Mouse (Mus musculus): Measurements from ENCODE around the gene Pax6. TPM values are rescaled to one million over a fixed set of nuclear protein-coding genes. Genes with fewer than 3 reads are reported as not detected.

The Pax6 gene
- polyA plus RNA-seq, 1 experiment = not detected

- no peaks in the 10 kb centered on the region for H3K4me1 ChIP-seq (ENCODE audit: control insufficient read depth, insufficient read depth, low read length)
- no peak overlapping the region for H3K4me3 ChIP-seq (ENCODE audit: insufficient read depth, low read length)
- TF ChIP-seq CTCF (IDR thresholded peaks at IDR 0.05; ENCODE audit: low read depth, low read length) (no peak), POLR2A (IDR thresholded peaks at IDR 0.05; ENCODE audit: borderline replicate concordance, low read depth, low read length) (no peak)
- H3K27ac ChIP-seq (ENCODE audit: insufficient read depth, low read depth, low read length) = no peak overlapping the region
Observed at GRCm38 (mm10) chr2:105710511-105710910, 41.8 kb downstream of the Pax6 start.

DNA sequence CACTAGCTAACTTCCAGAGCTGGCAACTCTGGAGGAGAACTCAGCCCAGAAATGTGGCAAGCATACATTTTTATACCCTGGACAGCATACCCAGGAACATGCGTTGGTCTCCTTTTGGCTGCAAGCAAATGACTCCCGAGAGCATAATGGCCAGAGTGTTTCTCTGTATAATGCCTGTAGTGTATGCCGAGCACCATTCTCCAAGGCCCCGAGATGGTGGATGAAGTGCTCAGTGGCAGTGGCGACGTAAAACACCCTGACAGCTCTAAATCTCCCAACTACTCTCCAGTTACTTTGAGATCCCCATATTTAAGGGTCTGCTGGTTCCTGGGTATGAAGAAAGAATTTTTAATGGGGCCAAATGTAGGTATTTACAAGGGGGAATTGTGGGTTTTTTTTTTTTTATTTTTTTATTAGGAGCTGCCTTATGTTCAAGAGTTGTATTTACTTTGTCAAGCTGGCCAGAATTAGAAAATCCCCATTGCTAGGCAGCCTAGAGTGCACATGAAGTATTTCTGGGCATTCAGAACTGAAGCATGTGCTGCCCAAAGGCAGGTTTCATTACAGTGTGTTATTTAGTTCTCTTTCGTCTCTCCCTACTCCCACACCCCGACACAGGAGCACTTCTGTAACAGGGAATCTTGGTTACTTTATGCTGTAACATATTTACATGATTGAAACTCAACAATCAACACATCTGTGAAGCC lies 46.9 kb downstream of the Pax6 start:
- no peak overlapping the region for H3K27ac ChIP-seq (ENCODE audit: insufficient read depth, low read depth, low read length)
- no peak overlapping the region for H3K4me3 ChIP-seq (ENCODE audit: insufficient read depth, low read length)
- H3K4me1 ChIP-seq (ENCODE audit: control insufficient read depth, insufficient read depth, low read length) = peaks cover 4% of the 10 kb centered on the region
- no peak for TF ChIP-seq POLR2A (IDR thresholded peaks at IDR 0.05; ENCODE audit: borderline replicate concordance, low read depth, low read length)
- no peak for TF ChIP-seq CTCF (IDR thresholded peaks at IDR 0.05; ENCODE audit: low read depth, low read length)

DNA sequence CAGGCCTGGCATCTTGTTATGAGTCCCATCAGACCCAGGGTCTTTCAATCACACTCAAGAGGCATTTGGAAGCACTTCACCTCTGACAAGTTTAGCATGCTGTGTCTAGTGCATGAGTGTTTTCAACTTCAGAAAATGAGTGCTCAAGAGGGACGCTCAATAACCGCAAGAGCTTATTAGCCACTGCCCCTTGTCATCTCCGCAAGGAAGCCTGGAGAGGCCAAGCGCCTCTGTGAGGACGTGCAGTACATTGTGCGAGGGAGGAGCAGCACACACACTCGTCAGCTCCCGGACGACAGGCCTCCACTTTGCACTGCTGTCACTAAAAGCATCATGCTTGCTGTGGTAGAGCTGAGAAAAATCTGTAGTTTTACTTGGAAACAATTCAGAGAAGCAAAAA lies 58.0 kb downstream of the Pax6 start:
- Histone ChIP-seq H3K4me1 (ENCODE audit: control insufficient read depth, insufficient read depth, low read length) (0 out of 2 replicates have a peak, but pooled peaks cover 2% of the 10 kb centered on the region), H3K4me3 (ENCODE audit: insufficient read depth, low read length) (no peak overlapping the region), H3K27ac (ENCODE audit: insufficient read depth, low read depth, low read length) (no peak overlapping the region)
- TF ChIP-seq CTCF (IDR thresholded peaks at IDR 0.05; ENCODE audit: low read depth, low read length) = no peak

DNA sequence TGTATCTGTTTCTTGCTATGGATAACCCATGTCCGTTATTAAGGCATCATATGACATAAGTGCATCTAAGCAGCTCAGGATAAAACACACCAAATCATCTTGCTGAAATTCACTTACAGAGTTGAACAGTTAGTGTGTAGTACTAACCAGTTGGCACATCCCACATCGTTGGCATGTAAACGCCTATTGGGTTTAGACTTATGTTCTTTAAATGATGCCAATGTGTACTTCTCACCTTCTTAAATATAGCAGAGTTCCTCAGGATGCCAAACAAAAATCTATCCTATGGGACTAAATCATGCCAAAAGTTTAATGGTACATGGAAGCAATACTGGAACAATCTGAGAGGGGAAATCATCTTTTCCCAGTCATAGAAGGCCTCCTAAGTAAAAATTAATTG lies 62.0 kb downstream of the Pax6 start:
- H3K4me1 ChIP-seq (ENCODE audit: control insufficient read depth, insufficient read depth, low read length) = no peaks in the 10 kb centered on the region
- no peak overlapping the region for H3K4me3 ChIP-seq (ENCODE audit: insufficient read depth, low read length)
- no peak overlapping the region for H3K27ac ChIP-seq (ENCODE audit: insufficient read depth, low read depth, low read length)
- TF ChIP-seq CTCF (IDR thresholded peaks at IDR 0.05; ENCODE audit: low read depth, low read length) (no peak), POLR2A (IDR thresholded peaks at IDR 0.05; ENCODE audit: borderline replicate concordance, low read depth, low read length) (no peak)

DNA sequence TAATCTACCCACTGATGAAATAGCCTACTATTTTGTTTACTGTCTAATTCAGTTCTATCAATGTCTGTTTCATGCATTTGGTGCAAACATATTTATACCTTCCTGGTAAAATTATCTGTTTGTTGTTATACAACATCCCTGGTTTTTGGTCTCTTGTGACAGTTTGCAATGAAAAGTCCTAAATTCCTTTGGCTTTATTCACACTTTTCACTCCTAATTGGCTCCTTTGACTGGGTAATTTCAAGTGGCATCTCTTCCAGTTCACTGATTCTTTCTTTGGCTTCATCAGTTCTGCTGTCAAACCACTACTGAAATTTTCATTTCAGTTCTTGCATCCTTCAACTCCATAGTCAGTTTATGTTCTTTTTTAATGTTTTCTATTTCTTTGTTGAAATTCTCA lies 67.5 kb downstream of the Pax6 start:
- no peak overlapping the region for H3K4me3 ChIP-seq (ENCODE audit: insufficient read depth, low read length)
- no peak for TF ChIP-seq CTCF (IDR thresholded peaks at IDR 0.05; ENCODE audit: low read depth, low read length)
- no peak for TF ChIP-seq POLR2A (IDR thresholded peaks at IDR 0.05; ENCODE audit: borderline replicate concordance, low read depth, low read length)
- H3K4me1 ChIP-seq (ENCODE audit: control insufficient read depth, insufficient read depth, low read length) = no peaks in the 10 kb centered on the region
- no peak overlapping the region for H3K27ac ChIP-seq (ENCODE audit: insufficient read depth, low read depth, low read length)

- no peak overlapping the region for H3K4me3 ChIP-seq (ENCODE audit: insufficient read depth, low read length)
- TF ChIP-seq POLR2A (IDR thresholded peaks at IDR 0.05; ENCODE audit: borderline replicate concordance, low read depth, low read length) (no peak), CTCF (IDR thresholded peaks at IDR 0.05; ENCODE audit: low read depth, low read length) (no peak)
- H3K27ac ChIP-seq (ENCODE audit: insufficient read depth, low read depth, low read length) = no peak overlapping the region
- peaks cover 3% of the 10 kb centered on the region; the same call in 1 of the 2 replicates for H3K4me1 ChIP-seq (ENCODE audit: control insufficient read depth, insufficient read depth, low read length)
Observed at GRCm38 (mm10) chr2:105746896-105747295, 78.2 kb downstream of the Pax6 start.

Other genes with a start within 250 kb of the Pax6 start
- 5.2 and 7.4 TPM in 2 replicates for gene Elp4, start 235.7 kb downstream of the Pax6 start, polyA plus RNA-seq (2012; ENCODE audit: insufficient read depth, insufficient read length, missing spikeins)
- 22.0 and 29.8 TPM in 2 replicates for gene Immp1l, start 235.7 kb downstream of the Pax6 start, polyA plus RNA-seq (2012; ENCODE audit: insufficient read depth, insufficient read length, missing spikeins)

Data from bone marrow macrophage, adult 2 months (primary cell).